Mouse (Mus musculus) thymus, postnatal 36 days (tissue): ENCODE data around the gene Gm10282.

ENCODE experiments used
- DNase-seq, 2 experiments: peaks; one replicate each; pipeline ENCODE4 v3.0.0; 2022; ENCODE audit warnings: mixed read lengths in 2 of 2

Gm10282 gene

GRCm38 (mm10) chr8:72259862-72260261 is 45.2 kb downstream of the Gm10282 start:
- DNase-seq, result no peak

GRCm38 (mm10) chr8:72257902-72258238 is 47.2 kb downstream of the Gm10282 start:
- no peak for DNase-seq

GRCm38 (mm10) chr8:72257171-72257901 is 47.7 kb downstream of the Gm10282 start:
- DNase-seq, result peak; percentile 53
